Mouse (Mus musculus) right cerebral cortex, postnatal 4 days (tissue): ENCODE measurements around the gene Morf4l2.
A peak's percentile ranks its signal among the peaks of the same experiment; 100 is the strongest.
"Not testable (repeated sequence)": the region's sequence is repeated elsewhere in the genome, so short reads cannot be mapped to it uniquely, and the experiment has no call there.

ENCODE experiments used
- DNase-seq: peaks from one replicate; pipeline ENCODE4 v3.0.0-alpha.2; 2022

The Morf4l2 gene

GRCm38 (mm10) chrX:136743459-136743858 is at the start of gene Morf4l2:
TSS of gene Morf4l2 (minus strand) at chrX:136743690.
- no peak for DNase-seq

- no peak for DNase-seq
Observed at GRCm38 (mm10) chrX:136789446-136789845, 46.0 kb upstream of the Morf4l2 start.

GRCm38 (mm10) chrX:136780041-136780440 is 36.6 kb upstream of the Morf4l2 start, which contains the start of gene Glra4:
TSS of gene Glra4 (minus strand) at chrX:136780141.
- no peak for DNase-seq

GRCm38 (mm10) chrX:136779262-136779661 is 35.8 kb upstream of the Morf4l2 start:
- no peak for DNase-seq

- DNase-seq = no peak
Observed at GRCm38 (mm10) chrX:136778046-136778445, 34.6 kb upstream of the Morf4l2 start.

GRCm38 (mm10) chrX:136773035-136773434 is 29.5 kb upstream of the Morf4l2 start:
- no peak for DNase-seq

GRCm38 (mm10) chrX:136761103-136762074 is 17.9 kb upstream of the Morf4l2 start:
- DNase-seq = peak; percentile 5

GRCm38 (mm10) chrX:136755464-136755863 is 12.0 kb upstream of the Morf4l2 start:
- no peak for DNase-seq

- DNase-seq = no peak
Observed at GRCm38 (mm10) chrX:136749329-136749728, 5.8 kb upstream of the Morf4l2 start.

- no peak for DNase-seq
Observed at GRCm38 (mm10) chrX:136744663-136745062, 1.2 kb upstream of the Morf4l2 start.

- peak; percentile 28 for DNase-seq
Observed at GRCm38 (mm10) chrX:136742661-136743103, 808 bp downstream of the Morf4l2 start.

- DNase-seq = peak; percentile 5
Observed at GRCm38 (mm10) chrX:136742241-136742640, 1.2 kb downstream of the Morf4l2 start.

- DNase-seq = peak; percentile 79
Observed at GRCm38 (mm10) chrX:136741651-136742201, 1.8 kb downstream of the Morf4l2 start.

- DNase-seq = peak; percentile 79
Observed at GRCm38 (mm10) chrX:136740791-136741650, 2.5 kb downstream of the Morf4l2 start.

- peak; percentile 6 for DNase-seq
Observed at GRCm38 (mm10) chrX:136740087-136740790, 3.3 kb downstream of the Morf4l2 start.

GRCm38 (mm10) chrX:136732016-136732415 is 11.5 kb downstream of the Morf4l2 start:
- DNase-seq = no peak

- not testable (repeated sequence) for DNase-seq
Observed at GRCm38 (mm10) chrX:136714742-136715474, 28.6 kb downstream of the Morf4l2 start.

GRCm38 (mm10) chrX:136708782-136709181 is 34.7 kb downstream of the Morf4l2 start:
- DNase-seq = no peak

- DNase-seq = peak; percentile 55
Observed at GRCm38 (mm10) chrX:136708168-136708681, 35.3 kb downstream of the Morf4l2 start.

GRCm38 (mm10) chrX:136707446-136708167 is 35.9 kb downstream of the Morf4l2 start, which contains the start of gene Tceal1:
TSS of gene Tceal1 (plus strand) at chrX:136707982.
- peak; percentile 67 for DNase-seq
